In the genomic region with DNA sequence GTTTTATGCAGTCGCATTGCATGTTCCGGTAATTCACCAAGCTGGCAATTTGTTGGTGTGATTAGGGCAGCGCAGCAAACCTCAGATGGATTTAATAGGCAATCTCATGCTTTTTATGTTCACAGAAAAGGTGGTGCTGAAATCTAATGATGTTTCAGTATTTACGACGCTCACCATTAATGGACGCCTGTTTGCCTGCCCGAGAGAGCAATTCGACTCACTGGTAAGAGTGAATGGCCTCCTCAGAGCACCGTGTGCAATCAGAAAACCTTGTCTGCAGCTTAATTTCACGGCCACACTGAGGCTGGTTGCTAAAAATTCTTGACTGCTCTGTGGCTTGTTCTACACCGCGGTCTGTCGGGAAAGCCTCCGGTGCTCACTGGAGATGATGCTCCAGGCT, we compare ENCODE assay signal across 22 mouse cellular contexts. TPM values are rescaled to one million over a fixed set of nuclear protein-coding genes. Genes with fewer than 3 reads are reported as not detected.
DNase-seq lines count a peak whose midpoint lies in the region; ATAC-seq lines count a peak whose summit lies in the region.
"Had no signal": no experiment of that assay in that cellular context is flagged by ENCODE, and none has a peak within 500 bp of the region (broad histone marks: within the 10 kb centered on the region; RNA-seq: fewer than 3 reads in every experiment).

No protein-coding gene starts in this region.

- no peak overlapping the region for H3K9ac ChIP-seq in embryonic facial prominence, embryonic 13.5 days
- no peak overlapping the region for H3K9ac ChIP-seq in midbrain, embryonic 11.5 days (ENCODE audit: low read length)
- H3K9ac ChIP-seq in limb, embryonic 13.5 days, result peak overlapping the region; percentile 8; the same call in 1 of the 2 replicates
- no peak overlapping the region for H3K9ac ChIP-seq in neural tube, embryonic 14.5 days (replicated peaks; ENCODE audit: low read depth, low read length)
- H3K9ac ChIP-seq: forebrain, embryonic 12.5 days; hindbrain, embryonic 15.5 days; kidney, embryonic 15.5 days had no signal

- DNase-seq in embryonic facial prominence, embryonic 10.5 days (ENCODE audit: low spot score), result no peak
- peak; percentile 45 for DNase-seq in midbrain, embryonic 11.5 days (ENCODE audit: low spot score, missing footprints)
- no peak for DNase-seq in midbrain, embryonic 10.5 days (ENCODE audit: low spot score)
- no peak for DNase-seq in MN1 (ENCODE audit: low spot score)
- no peak for DNase-seq in lung, postnatal 10 days
- DNase-seq: adrenal gland, postnatal 14 days; cerebellum, adult 8-10 months; gastrocnemius, postnatal 14 days; kidney, postnatal 4 days; layer of hippocampus, adult 9-11 months; left cerebral cortex, postnatal 4 days; thymus, postnatal 36 days had no signal

- peaks cover 23% of the 10 kb centered on the region for H3K4me1 ChIP-seq in embryonic facial prominence, embryonic 13.5 days
- no peaks in the 10 kb centered on the region for H3K4me1 ChIP-seq in embryonic facial prominence, embryonic 10.5 days
- H3K4me1 ChIP-seq in midbrain, embryonic 11.5 days (ENCODE audit: control insufficient read depth, insufficient read depth, low read length), result no peaks in the 10 kb centered on the region
- H3K4me1 ChIP-seq in midbrain, embryonic 10.5 days, result no peaks in the 10 kb centered on the region
- H3K4me1 ChIP-seq in limb, embryonic 13.5 days, result peaks cover 22% of the 10 kb centered on the region
- 0 out of 2 replicates have a peak, but pooled peaks cover 3% of the 10 kb centered on the region for H3K4me1 ChIP-seq in neural tube, embryonic 14.5 days (ENCODE audit: control insufficient read depth, insufficient read depth, low read length)
- H3K4me1 ChIP-seq: forebrain, embryonic 12.5 days; hindbrain, embryonic 15.5 days; megakaryocyte, embryonic 14.5 days had no signal

- H3K4me3 ChIP-seq in embryonic facial prominence, embryonic 13.5 days, result no peak overlapping the region
- H3K4me3 ChIP-seq in embryonic facial prominence, embryonic 10.5 days, result no peak overlapping the region
- no peak overlapping the region for H3K4me3 ChIP-seq in midbrain, embryonic 11.5 days (ENCODE audit: low read depth, low read length)
- no peak overlapping the region for H3K4me3 ChIP-seq in midbrain, embryonic 10.5 days
- H3K4me3 ChIP-seq in limb, embryonic 13.5 days, result peak overlapping the region; percentile 5; the same call in 1 of the 2 replicates
- H3K4me3 ChIP-seq in neural tube, embryonic 14.5 days (ENCODE audit: low read depth, low read length), result no peak overlapping the region
- H3K4me3 ChIP-seq: forebrain, embryonic 12.5 days; hindbrain, embryonic 15.5 days; kidney, embryonic 15.5 days; left cerebral cortex, adult 2 months; megakaryocyte, embryonic 14.5 days had no signal

- H3K9me3 ChIP-seq in embryonic facial prominence, embryonic 13.5 days, result no peaks in the 10 kb centered on the region
- no peaks in the 10 kb centered on the region for H3K9me3 ChIP-seq in embryonic facial prominence, embryonic 10.5 days
- H3K9me3 ChIP-seq in midbrain, embryonic 11.5 days (ENCODE audit: control insufficient read depth, low read length), result no peaks in the 10 kb centered on the region
- H3K9me3 ChIP-seq in midbrain, embryonic 10.5 days (replicated peaks), result no peaks in the 10 kb centered on the region
- no peaks in the 10 kb centered on the region for H3K9me3 ChIP-seq in limb, embryonic 13.5 days
- H3K9me3 ChIP-seq in neural tube, embryonic 14.5 days (ENCODE audit: control insufficient read depth, low read length), result no peaks in the 10 kb centered on the region
- H3K9me3 ChIP-seq: forebrain, embryonic 12.5 days; hindbrain, embryonic 15.5 days; kidney, embryonic 15.5 days; megakaryocyte, embryonic 14.5 days had no signal

- 63% methylated on average over 14 of the region's 14 CpGs for WGBS in embryonic facial prominence, embryonic 13.5 days
- WGBS in embryonic facial prominence, embryonic 10.5 days, result 88% methylated on average over 14 of the region's 14 CpGs
- WGBS in midbrain, embryonic 11.5 days, result 89% methylated on average over 14 of the region's 14 CpGs
- 89% methylated on average over 14 of the region's 14 CpGs for WGBS in midbrain, embryonic 10.5 days
- WGBS in limb, embryonic 13.5 days, result 18% methylated on average over 14 of the region's 14 CpGs
- WGBS in neural tube, embryonic 14.5 days, result 18% methylated on average over 14 of the region's 14 CpGs

- ATAC-seq in embryonic facial prominence, embryonic 13.5 days (ENCODE audit: insufficient number of reproducible peaks, insufficient read depth, low FRiP score, low TSS enrichment, low read depth), result no peak
- ATAC-seq in midbrain, embryonic 11.5 days (ENCODE audit: low FRiP score), result no peak
- no peak for ATAC-seq in limb, embryonic 13.5 days (ENCODE audit: low FRiP score, low read depth)
- peak; percentile 85 for ATAC-seq in neural tube, embryonic 14.5 days (ENCODE audit: low read depth)
- ATAC-seq: intestine, postnatal 0 days; lung, postnatal 0 days had no signal

- no peaks in the 10 kb centered on the region for H3K27me3 ChIP-seq in embryonic facial prominence, embryonic 13.5 days
- 0 out of 2 replicates have a peak, but pooled peaks cover 4% of the 10 kb centered on the region for H3K27me3 ChIP-seq in embryonic facial prominence, embryonic 10.5 days (replicated peaks; ENCODE audit: low read depth, poor library complexity, severe bottlenecking)
- no peaks in the 10 kb centered on the region for H3K27me3 ChIP-seq in midbrain, embryonic 11.5 days (ENCODE audit: control insufficient read depth, insufficient read depth, low read length)
- 0 out of 2 replicates have a peak, but pooled peaks cover 3% of the 10 kb centered on the region for H3K27me3 ChIP-seq in midbrain, embryonic 10.5 days (ENCODE audit: low read depth, poor library complexity, severe bottlenecking)
- peaks cover 9% of the 10 kb centered on the region; the same call in 1 of the 2 replicates for H3K27me3 ChIP-seq in limb, embryonic 13.5 days
- H3K27me3 ChIP-seq in neural tube, embryonic 14.5 days (ENCODE audit: control insufficient read depth, insufficient read depth, low read length), result peaks cover 29% of the 10 kb centered on the region
- H3K27me3 ChIP-seq: kidney, embryonic 15.5 days had no signal

- H3K27ac ChIP-seq in embryonic facial prominence, embryonic 13.5 days, result peak overlapping the region; percentile 28; the same call in 1 of the 2 replicates
- H3K27ac ChIP-seq in embryonic facial prominence, embryonic 10.5 days (replicated peaks), result no peak overlapping the region
- H3K27ac ChIP-seq in midbrain, embryonic 11.5 days (ENCODE audit: low read depth, low read length), result no peak overlapping the region
- no peak overlapping the region for H3K27ac ChIP-seq in midbrain, embryonic 10.5 days (replicated peaks)
- no peak overlapping the region for H3K27ac ChIP-seq in limb, embryonic 13.5 days
- peak overlapping the region; percentile 45; the same call in 1 of the 2 replicates for H3K27ac ChIP-seq in neural tube, embryonic 14.5 days (ENCODE audit: low read depth, low read length)
- H3K27ac ChIP-seq: forebrain, embryonic 12.5 days; hindbrain, embryonic 15.5 days; kidney, embryonic 15.5 days; left cerebral cortex, adult 2 months had no signal

- 0 out of 2 replicates have a peak overlapping the region, but pooled peaks have one; percentile 5 for H3K4me2 ChIP-seq in embryonic facial prominence, embryonic 13.5 days
- H3K4me2 ChIP-seq in midbrain, embryonic 11.5 days, result no peak overlapping the region
- H3K4me2 ChIP-seq in limb, embryonic 13.5 days (replicated peaks), result peak overlapping the region; percentile 51
- peak overlapping the region; percentile 17; the same call in 1 of the 2 replicates for H3K4me2 ChIP-seq in neural tube, embryonic 14.5 days (ENCODE audit: low read depth, low read length)
- H3K4me2 ChIP-seq: forebrain, embryonic 12.5 days; hindbrain, embryonic 15.5 days; kidney, embryonic 15.5 days had no signal

- no peaks in the 10 kb centered on the region for H3K36me3 ChIP-seq in embryonic facial prominence, embryonic 13.5 days
- no peaks in the 10 kb centered on the region for H3K36me3 ChIP-seq in embryonic facial prominence, embryonic 10.5 days (replicated peaks)
- no peaks in the 10 kb centered on the region for H3K36me3 ChIP-seq in midbrain, embryonic 11.5 days (ENCODE audit: control insufficient read depth, insufficient read depth, low read length)
- H3K36me3 ChIP-seq in midbrain, embryonic 10.5 days, result no peaks in the 10 kb centered on the region
- no peaks in the 10 kb centered on the region for H3K36me3 ChIP-seq in limb, embryonic 13.5 days
- H3K36me3 ChIP-seq in neural tube, embryonic 14.5 days (ENCODE audit: control insufficient read depth, insufficient read depth, low read length), result no peaks in the 10 kb centered on the region
- H3K36me3 ChIP-seq: forebrain, embryonic 12.5 days; hindbrain, embryonic 15.5 days; kidney, embryonic 15.5 days had no signal

RNA-seq across cellular contexts. Expression of a gene that starts 56.6 kb away (rescaled TPM):
- polyA plus RNA-seq in embryonic facial prominence, embryonic 13.5 days (2015; fragmentation: Nextera tagmentation; extraction: Ambion mirVana), result 17.6 and 19.7 TPM in 2 replicates
- 7.3 and 8.7 TPM in 2 replicates for polyA plus RNA-seq in embryonic facial prominence, embryonic 10.5 days (2016; fragmentation: Nextera tagmentation; extraction: Ambion mirVana)
- 7.5 and 8.3 TPM in 2 replicates for polyA plus RNA-seq in midbrain, embryonic 11.5 days (2014; fragmentation: Nextera tagmentation; extraction: Ambion mirVana)
- polyA plus RNA-seq in midbrain, embryonic 10.5 days (2016; fragmentation: Nextera tagmentation; extraction: Ambion mirVana), result 7.4 and 8.2 TPM in 2 replicates
- 11.8 and 15.5 TPM in 2 replicates for polyA plus RNA-seq in limb, embryonic 13.5 days (2015; fragmentation: Nextera tagmentation; extraction: Ambion mirVana)
- 6.1 and 6.2 TPM in 2 replicates for polyA plus RNA-seq in neural tube, embryonic 14.5 days (2014; fragmentation: Nextera tagmentation; extraction: Ambion mirVana)

Comparison
In these comparisons a context has a peak if more than half of its experiments do, and no peak if none do; other contexts are left out.
1. H3K27ac ChIP-seq: peak in embryonic facial prominence, embryonic 13.5 days (single experiment) and neural tube, embryonic 14.5 days (single experiment); none in embryonic facial prominence, embryonic 10.5 days (single experiment), midbrain, embryonic 11.5 days (single experiment), midbrain, embryonic 10.5 days (single experiment) and limb, embryonic 13.5 days (single experiment).